Mouse (Mus musculus): ENCODE data around the gene Plekhg1.

The Plekhg1 gene

GRCm38 (mm10) chr10:3881179-3881578, 141.0 kb downstream of the Plekhg1 start:
- no peak for DNase-seq (ENCODE audit: low spot score in 2 of 2)

GRCm38 (mm10) chr10:3888510-3888909, 148.3 kb downstream of the Plekhg1 start:
- no peak for DNase-seq (ENCODE audit: low spot score in 2 of 2)

GRCm38 (mm10) chr10:3891381-3892263, 151.5 kb downstream of the Plekhg1 start:
- no peak for DNase-seq (ENCODE audit: low spot score in 2 of 2)

GRCm38 (mm10) chr10:3892368-3892767, 152.2 kb downstream of the Plekhg1 start:
- DNase-seq (ENCODE audit: low spot score in 2 of 2), result no peak

GRCm38 (mm10) chr10:3898068-3898467, 157.9 kb downstream of the Plekhg1 start:
- no peak for DNase-seq (ENCODE audit: low spot score in 2 of 2)

- no peak for DNase-seq (ENCODE audit: low spot score in 2 of 2)
These were observed 160.3 kb downstream of the Plekhg1 start for GRCm38 (mm10) chr10:3900416-3900956.

GRCm38 (mm10) chr10:3905747-3906146, 165.6 kb downstream of the Plekhg1 start:
- no peak for DNase-seq (ENCODE audit: low spot score in 2 of 2)

GRCm38 (mm10) chr10:3914104-3914503, 173.9 kb downstream of the Plekhg1 start:
- DNase-seq (ENCODE audit: low spot score in 2 of 2), result no peak

- no peak for DNase-seq (ENCODE audit: low spot score in 2 of 2)
These were observed 180.4 kb downstream of the Plekhg1 start for GRCm38 (mm10) chr10:3920368-3921152.

- DNase-seq (ENCODE audit: low spot score in 2 of 2), result no peak
These were observed 187.9 kb downstream of the Plekhg1 start for GRCm38 (mm10) chr10:3928008-3928545.

GRCm38 (mm10) chr10:3931831-3932230, 191.7 kb downstream of the Plekhg1 start:
- DNase-seq (ENCODE audit: low spot score in 2 of 2), result no peak

GRCm38 (mm10) chr10:3933311-3933940, 193.3 kb downstream of the Plekhg1 start:
- no peak for DNase-seq (ENCODE audit: low spot score in 2 of 2)

- no peak for DNase-seq (ENCODE audit: low spot score in 2 of 2)
These were observed 196.7 kb downstream of the Plekhg1 start for GRCm38 (mm10) chr10:3936864-3937263.

- DNase-seq (ENCODE audit: low spot score in 2 of 2), result no peak
These were observed 199.9 kb downstream of the Plekhg1 start for GRCm38 (mm10) chr10:3939895-3940595.

- no peak for DNase-seq (ENCODE audit: low spot score in 2 of 2)
These were observed 200.4 kb downstream of the Plekhg1 start for GRCm38 (mm10) chr10:3940596-3940975.

GRCm38 (mm10) chr10:3941054-3941757, 201.0 kb downstream of the Plekhg1 start:
- no peak for DNase-seq (ENCODE audit: low spot score in 2 of 2)

- DNase-seq (ENCODE audit: low spot score in 2 of 2), result no peak
These were observed 202.1 kb downstream of the Plekhg1 start for GRCm38 (mm10) chr10:3942289-3942688.

- DNase-seq (ENCODE audit: low spot score in 2 of 2), result no peak
These were observed 203.6 kb downstream of the Plekhg1 start for GRCm38 (mm10) chr10:3943492-3944395.

- DNase-seq (ENCODE audit: low spot score in 2 of 2), result no peak
These were observed 206.7 kb downstream of the Plekhg1 start for GRCm38 (mm10) chr10:3946871-3947270.
